Mouse (Mus musculus): ENCODE data around the gene Spata7.

GRCm38 (mm10) chr12:98703554-98703953 is 75.6 kb downstream of the Spata7 start:
- no peak for TF ChIP-seq GATA1 (IDR thresholded peaks at IDR 0.05; ENCODE audit: borderline replicate concordance, low read length)
- TF ChIP-seq CTCF (IDR thresholded peaks at IDR 0.05; ENCODE audit: low read depth, low read length), result no peak
- no peak for TF ChIP-seq TAL1 (conservative IDR thresholded peaks at IDR 0.05; ENCODE audit: low read depth, low read length)
- no peak for TF ChIP-seq POLR2AphosphoS5 (IDR thresholded peaks at IDR 0.05; ENCODE audit: insufficient replicate concordance, low read depth, low read length)
- TF ChIP-seq GATA2 (IDR thresholded peaks at IDR 0.05; ENCODE audit: borderline replicate concordance, low read depth, low read length), result no peak
